Mouse (Mus musculus): ENCODE data around the gene Bst2. TPM values are rescaled to one million over a fixed set of nuclear protein-coding genes. Genes with fewer than 3 reads are reported as not detected.

The Bst2 gene
- polyA plus RNA-seq, 2 experiments: 12.4 to 47.2 TPM

DNA sequence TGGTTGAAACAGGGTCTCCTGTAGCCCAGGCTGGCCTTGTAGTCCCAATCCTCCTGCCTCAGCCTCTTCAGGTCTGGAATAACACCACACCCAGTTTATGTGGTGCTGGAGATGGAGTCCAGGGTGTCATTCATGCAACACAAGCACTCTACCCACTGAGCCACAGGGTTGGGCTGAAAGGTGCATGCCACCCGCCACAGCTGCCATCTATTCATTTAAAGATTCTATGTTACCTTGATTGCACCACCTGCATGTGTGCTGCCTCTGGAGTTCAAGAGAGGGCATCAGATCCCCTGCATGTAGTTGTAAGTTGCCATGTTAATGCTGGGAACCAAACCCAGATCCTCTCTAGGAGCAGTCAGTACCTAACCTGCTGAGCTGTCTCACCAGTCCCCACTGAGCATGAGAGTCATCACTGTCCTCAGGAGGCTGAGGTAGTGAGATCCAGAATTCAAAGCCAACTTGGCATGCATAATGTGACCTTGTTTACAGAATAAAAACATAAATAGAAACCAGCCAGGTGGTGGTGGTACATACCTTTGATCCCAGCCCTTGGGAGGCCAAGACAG is 40.1 kb downstream of the Bst2 start:
- no peak overlapping the region for H3K27ac ChIP-seq (replicated peaks; ENCODE audit: low read depth, low read length)
- H3K36me3 ChIP-seq (ENCODE audit: control insufficient read depth, insufficient read depth, low read length): peaks cover 23% of the 10 kb centered on the region
- H3K27me3 ChIP-seq (ENCODE audit: control insufficient read depth, insufficient read depth, low read length): no peaks in the 10 kb centered on the region
- no peak for ATAC-seq (ENCODE audit: low FRiP score, low read depth)
- DNase-seq (ENCODE audit: low spot score): no peak
- no peak overlapping the region for H3K9ac ChIP-seq (ENCODE audit: low read depth, low read length, severe bottlenecking)
- no peak overlapping the region for H3K4me2 ChIP-seq (replicated peaks; ENCODE audit: low read depth, low read length, severe bottlenecking)
- no peak for TF ChIP-seq POLR2A (IDR thresholded peaks at IDR 0.05; ENCODE audit: borderline replicate concordance, extremely low read depth, insufficient read depth, insufficient read length)
- H3K4me3 ChIP-seq (replicated peaks; ENCODE audit: low read length): no peak overlapping the region
- H3K9me3 ChIP-seq (ENCODE audit: control insufficient read depth, low read length): no peaks in the 10 kb centered on the region
- WGBS: 100% methylated on average over 1 of the region's 1 CpGs
- H3K4me1 ChIP-seq (ENCODE audit: control insufficient read depth, insufficient read depth, low read length): peaks cover 22% of the 10 kb centered on the region

DNA sequence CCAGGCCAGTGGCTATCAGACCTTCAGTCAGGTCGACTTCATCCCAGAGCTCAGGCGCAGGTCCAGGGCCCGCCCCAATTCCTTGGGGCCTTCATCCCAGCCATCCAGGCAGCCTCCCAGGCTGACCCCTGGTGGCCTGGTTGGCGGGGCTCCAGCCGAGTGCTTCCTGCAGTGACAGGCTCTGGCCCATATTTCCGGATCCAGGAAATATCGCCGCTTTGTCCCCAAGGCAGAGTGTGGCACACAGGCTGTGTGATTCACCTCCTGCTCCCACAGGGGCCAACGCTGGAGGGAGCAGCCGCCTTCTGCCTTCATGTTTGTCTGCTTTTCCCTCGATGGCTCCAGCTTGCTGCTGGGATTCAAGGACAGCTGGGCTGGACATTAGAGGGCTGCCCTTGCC is 40.8 kb downstream of the Bst2 start:
- no peaks in the 10 kb centered on the region for H3K9me3 ChIP-seq (ENCODE audit: control insufficient read depth, low read length)
- H3K27me3 ChIP-seq (ENCODE audit: control insufficient read depth, insufficient read depth, low read length): no peaks in the 10 kb centered on the region
- no peak overlapping the region for H3K9ac ChIP-seq (ENCODE audit: low read depth, low read length, severe bottlenecking)
- H3K36me3 ChIP-seq (ENCODE audit: control insufficient read depth, insufficient read depth, low read length): peaks cover 30% of the 10 kb centered on the region
- WGBS: 37% methylated on average over 11 of the region's 11 CpGs
- no peak for TF ChIP-seq POLR2A (IDR thresholded peaks at IDR 0.05; ENCODE audit: borderline replicate concordance, extremely low read depth, insufficient read depth, insufficient read length)
- no peak overlapping the region for H3K4me3 ChIP-seq (replicated peaks; ENCODE audit: low read length)
- ATAC-seq (ENCODE audit: low FRiP score, low read depth): no peak
- no peak overlapping the region for H3K4me2 ChIP-seq (replicated peaks; ENCODE audit: low read depth, low read length, severe bottlenecking)
- peak; percentile 36 for DNase-seq (ENCODE audit: low spot score)
- H3K4me1 ChIP-seq (ENCODE audit: control insufficient read depth, insufficient read depth, low read length): peaks cover 22% of the 10 kb centered on the region
- no peak overlapping the region for H3K27ac ChIP-seq (replicated peaks; ENCODE audit: low read depth, low read length)

DNA sequence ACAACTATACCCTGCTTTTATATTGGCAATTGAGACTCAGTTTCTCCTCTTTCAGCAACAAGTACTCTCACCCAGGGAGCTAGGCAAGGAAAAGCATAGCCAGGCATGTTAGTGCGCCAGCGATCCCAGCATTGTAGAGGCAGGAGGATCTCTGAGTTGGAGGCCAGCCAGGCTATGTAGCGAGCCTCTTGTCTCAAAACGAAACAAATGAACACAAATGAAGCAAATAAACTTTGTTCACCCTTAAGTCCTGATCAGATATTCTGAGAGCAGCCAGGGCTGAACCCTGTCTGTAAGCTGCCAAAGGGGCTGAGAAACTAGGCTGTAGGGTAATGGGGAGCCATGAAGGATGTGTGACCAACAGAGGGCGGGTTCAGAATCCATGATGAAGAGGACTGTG is 41.4 kb downstream of the Bst2 start:
- H3K4me1 ChIP-seq (ENCODE audit: control insufficient read depth, insufficient read depth, low read length): peaks cover 22% of the 10 kb centered on the region
- WGBS: 95% methylated on average over 5 of the region's 5 CpGs
- no peaks in the 10 kb centered on the region for H3K9me3 ChIP-seq (ENCODE audit: control insufficient read depth, low read length)
- peaks cover 37% of the 10 kb centered on the region for H3K36me3 ChIP-seq (ENCODE audit: control insufficient read depth, insufficient read depth, low read length)
- no peak for DNase-seq (ENCODE audit: low spot score)
- no peak overlapping the region for H3K27ac ChIP-seq (replicated peaks; ENCODE audit: low read depth, low read length)
- H3K4me3 ChIP-seq (replicated peaks; ENCODE audit: low read length): no peak overlapping the region
- H3K4me2 ChIP-seq (replicated peaks; ENCODE audit: low read depth, low read length, severe bottlenecking): no peak overlapping the region
- no peak for TF ChIP-seq POLR2A (IDR thresholded peaks at IDR 0.05; ENCODE audit: borderline replicate concordance, extremely low read depth, insufficient read depth, insufficient read length)
- H3K27me3 ChIP-seq (ENCODE audit: control insufficient read depth, insufficient read depth, low read length): no peaks in the 10 kb centered on the region
- no peak overlapping the region for H3K9ac ChIP-seq (ENCODE audit: low read depth, low read length, severe bottlenecking)
- ATAC-seq (ENCODE audit: low FRiP score, low read depth): no peak

DNA sequence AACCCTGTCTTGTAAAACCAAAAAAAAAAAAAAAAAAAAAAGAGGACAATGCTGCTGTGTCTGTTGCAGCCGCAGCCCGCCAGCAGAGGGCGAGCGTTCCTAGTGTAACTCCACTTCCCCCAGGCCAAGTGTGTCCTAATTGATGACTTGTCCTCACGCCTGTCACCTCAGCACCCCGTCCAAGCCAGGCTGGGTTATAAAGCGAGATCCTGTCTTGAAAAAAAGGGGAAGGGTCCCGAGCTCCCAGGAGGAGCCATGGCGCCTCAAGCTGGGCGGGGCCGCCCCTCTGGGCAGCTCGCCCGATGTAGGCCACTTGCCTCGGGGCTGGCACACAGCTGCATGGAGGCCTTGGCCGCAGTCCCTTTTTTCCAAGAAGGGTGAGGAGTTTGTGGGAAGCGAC is 42.2 kb downstream of the Bst2 start:
- Histone ChIP-seq H3K4me2 (replicated peaks; ENCODE audit: low read depth, low read length, severe bottlenecking) (peak overlapping the region; percentile 19; the same call in 1 of the 2 replicates), H3K9ac (ENCODE audit: low read depth, low read length, severe bottlenecking) (0 out of 2 replicates have a peak overlapping the region, but pooled peaks have one; percentile 16), H3K27me3 (ENCODE audit: control insufficient read depth, insufficient read depth, low read length) (no peaks in the 10 kb centered on the region), H3K9me3 (ENCODE audit: control insufficient read depth, low read length) (no peaks in the 10 kb centered on the region), H3K36me3 (ENCODE audit: control insufficient read depth, insufficient read depth, low read length) (peaks cover 45% of the 10 kb centered on the region), H3K27ac (replicated peaks; ENCODE audit: low read depth, low read length) (no peak overlapping the region), H3K4me3 (replicated peaks; ENCODE audit: low read length) (no peak overlapping the region), H3K4me1 (ENCODE audit: control insufficient read depth, insufficient read depth, low read length) (peaks cover 22% of the 10 kb centered on the region)
- no peak for TF ChIP-seq POLR2A (IDR thresholded peaks at IDR 0.05; ENCODE audit: borderline replicate concordance, extremely low read depth, insufficient read depth, insufficient read length)
- DNase-seq (ENCODE audit: low spot score) (peak; percentile 77), ATAC-seq (ENCODE audit: low FRiP score, low read depth) (peak; percentile 46)
- WGBS: 15% methylated on average over 13 of the region's 16 CpGs

DNA sequence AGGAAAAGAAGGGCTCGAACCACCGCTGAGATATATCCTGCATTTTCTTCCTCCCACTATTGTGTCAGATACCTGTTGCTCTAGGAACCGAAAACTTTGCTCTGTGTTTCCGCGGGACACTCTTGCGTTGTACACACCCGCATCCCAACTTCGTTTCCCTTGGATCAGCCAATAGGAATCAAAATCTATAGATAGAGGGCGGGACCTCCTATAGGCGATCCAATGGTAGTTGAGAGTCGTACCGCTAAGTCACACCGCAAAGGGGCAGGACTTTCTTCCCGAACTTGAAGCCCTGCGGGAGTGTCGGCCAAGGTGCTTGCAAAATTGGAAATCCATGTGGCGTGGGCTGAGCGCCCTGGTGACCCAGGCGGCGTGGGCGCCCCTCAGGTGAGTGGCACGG is 48.8 kb downstream of the Bst2 start:
- Histone ChIP-seq H3K27ac (replicated peaks; ENCODE audit: low read depth, low read length) (peak overlapping the region; percentile 48; the same call in 1 of the 2 replicates), H3K9me3 (ENCODE audit: control insufficient read depth, low read length) (no peaks in the 10 kb centered on the region), H3K9ac (ENCODE audit: low read depth, low read length, severe bottlenecking) (peak overlapping the region; percentile 72), H3K4me2 (replicated peaks; ENCODE audit: low read depth, low read length, severe bottlenecking) (peak overlapping the region; percentile 98), H3K27me3 (ENCODE audit: control insufficient read depth, insufficient read depth, low read length) (no peaks in the 10 kb centered on the region), H3K4me1 (ENCODE audit: control insufficient read depth, insufficient read depth, low read length) (peaks cover 12% of the 10 kb centered on the region), H3K4me3 (replicated peaks; ENCODE audit: low read length) (peak overlapping the region; percentile 60), H3K36me3 (ENCODE audit: control insufficient read depth, insufficient read depth, low read length) (peaks cover 34% of the 10 kb centered on the region)
- no peak for TF ChIP-seq POLR2A (IDR thresholded peaks at IDR 0.05; ENCODE audit: borderline replicate concordance, extremely low read depth, insufficient read depth, insufficient read length)
- 1% methylated on average over 21 of the region's 22 CpGs for WGBS
- DNase-seq (ENCODE audit: low spot score) (peak; percentile 96), ATAC-seq (ENCODE audit: low FRiP score, low read depth) (peak; percentile 95)
